Mouse (Mus musculus): Measurements from ENCODE around the gene Trpm1. TPM values are rescaled to one million over a fixed set of nuclear protein-coding genes. Genes with fewer than 3 reads are reported as not detected.
A peak's percentile ranks its signal among the peaks of the same experiment; 100 is the strongest.

The Trpm1 gene
- polyA plus RNA-seq, 1 experiment from 2014 or later, result 16.1 TPM

DNA sequence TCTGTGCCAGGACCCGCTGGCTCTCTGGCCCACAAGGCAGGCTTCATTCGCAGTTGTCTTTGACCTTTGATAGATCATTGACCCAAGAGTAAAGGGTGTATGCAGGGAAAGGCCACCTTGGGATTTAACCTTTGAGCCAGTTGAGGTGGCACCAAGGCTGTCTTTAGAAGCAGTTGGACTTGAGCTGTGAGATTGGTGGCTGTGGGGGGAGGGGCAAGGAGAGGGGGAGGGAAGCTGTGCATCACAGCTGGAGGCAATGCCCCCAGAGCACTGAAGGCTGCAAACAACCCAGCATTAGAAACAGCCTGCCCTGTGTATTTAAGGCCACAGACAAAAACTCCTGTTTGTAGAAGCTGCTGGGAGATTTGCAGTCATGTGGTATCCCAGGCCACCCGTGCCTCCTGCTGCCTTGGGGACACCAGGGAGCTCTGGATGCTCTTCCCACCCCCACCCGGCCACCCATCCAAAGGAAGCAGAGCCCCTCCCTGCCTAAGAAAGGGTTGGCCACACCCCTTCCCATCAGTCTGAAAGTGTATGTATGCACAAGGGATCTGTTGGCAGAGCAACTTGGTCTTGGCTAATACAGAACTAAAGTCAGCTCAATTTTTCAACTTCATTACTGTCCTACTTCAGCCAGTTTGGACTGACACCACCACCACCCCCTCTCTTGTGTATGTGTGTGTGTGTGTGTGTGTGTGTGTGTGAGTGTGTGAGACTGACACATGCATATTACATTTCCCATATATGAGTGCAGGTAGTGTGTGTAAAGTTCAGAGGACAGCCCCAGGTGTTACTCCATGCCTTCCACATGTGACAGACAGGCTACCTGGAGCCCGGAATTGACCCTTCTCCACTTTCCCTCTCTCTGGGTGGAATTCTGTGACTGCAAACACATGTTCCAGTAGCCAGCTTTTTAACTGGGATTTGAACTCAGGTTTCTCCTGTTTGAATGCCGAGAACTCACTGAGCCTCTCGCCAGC is 6.3 kb downstream of the Trpm1 start:
- WGBS, result 50% methylated on average over 7 of the region's 7 CpGs
- H3K36me3 ChIP-seq (replicated peaks; ENCODE audit: control insufficient read depth, insufficient read depth, low read depth, low read length), result no peaks in the 10 kb centered on the region
- no peak overlapping the region for H3K27ac ChIP-seq (replicated peaks; ENCODE audit: low read depth, low read length)
- H3K4me1 ChIP-seq (ENCODE audit: control insufficient read depth, insufficient read depth, low read length), result no peaks in the 10 kb centered on the region
- DNase-seq (ENCODE audit: low spot score) (no peak), ATAC-seq (replicated peaks; ENCODE audit: insufficient number of reproducible peaks, low FRiP score, low TSS enrichment, low read depth) (no peak)
- no peaks in the 10 kb centered on the region for H3K27me3 ChIP-seq (ENCODE audit: control insufficient read depth, insufficient read depth, low read length)
- no peak overlapping the region for H3K4me2 ChIP-seq (ENCODE audit: low read depth, low read length)
- H3K4me3 ChIP-seq (ENCODE audit: low read depth, low read length), result no peak overlapping the region
- no peaks in the 10 kb centered on the region for H3K9me3 ChIP-seq (replicated peaks; ENCODE audit: control insufficient read depth, low read length)
- H3K9ac ChIP-seq (replicated peaks; ENCODE audit: low read length), result no peak overlapping the region

DNA sequence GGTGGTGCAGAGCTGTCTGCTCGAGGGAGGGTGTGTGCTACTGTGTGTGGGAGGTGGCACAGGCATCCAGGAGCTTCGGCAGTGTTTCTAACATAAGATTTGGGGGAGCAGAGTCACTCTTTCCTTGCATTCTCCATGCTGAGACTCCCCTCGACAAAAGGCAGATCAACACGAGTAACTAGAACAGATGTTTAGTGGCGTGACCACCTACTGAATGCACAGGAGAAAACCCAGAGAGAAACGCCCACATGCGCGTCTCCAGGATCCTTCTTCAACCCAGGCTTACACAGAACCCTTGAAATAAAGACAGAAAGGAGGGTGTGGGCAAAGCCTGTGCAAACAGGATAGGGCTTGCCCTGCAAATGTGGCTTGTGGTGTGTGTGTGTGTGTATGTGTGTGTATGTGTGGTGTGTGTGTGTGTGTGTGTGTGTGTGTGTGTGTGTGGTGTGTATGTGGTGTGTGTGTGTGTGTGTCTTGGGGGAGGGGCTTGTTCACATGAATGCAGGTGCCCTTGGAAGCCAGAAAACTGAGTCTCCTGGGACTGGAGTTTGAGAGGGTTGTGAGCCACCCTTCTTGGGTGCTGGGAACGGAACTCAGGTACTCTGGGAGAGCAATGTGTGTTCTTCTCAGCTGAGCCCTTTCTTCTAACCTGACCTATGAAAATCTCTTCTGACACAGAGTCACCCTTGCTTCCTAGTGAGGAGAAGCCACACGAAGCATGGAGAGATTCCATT is 7.3 kb downstream of the Trpm1 start:
- no peaks in the 10 kb centered on the region for H3K27me3 ChIP-seq (ENCODE audit: control insufficient read depth, insufficient read depth, low read length)
- H3K9ac ChIP-seq (replicated peaks; ENCODE audit: low read length), result no peak overlapping the region
- no peak overlapping the region for H3K27ac ChIP-seq (replicated peaks; ENCODE audit: low read depth, low read length)
- no peak overlapping the region for H3K4me3 ChIP-seq (ENCODE audit: low read depth, low read length)
- 69% methylated on average over 10 of the region's 10 CpGs for WGBS
- ATAC-seq (replicated peaks; ENCODE audit: insufficient number of reproducible peaks, low FRiP score, low TSS enrichment, low read depth), result 0 out of 2 replicates have a peak, but pooled peaks have one; percentile 5
- no peak for DNase-seq (ENCODE audit: low spot score)
- H3K4me1 ChIP-seq (ENCODE audit: control insufficient read depth, insufficient read depth, low read length), result no peaks in the 10 kb centered on the region
- H3K4me2 ChIP-seq (ENCODE audit: low read depth, low read length), result no peak overlapping the region
- no peaks in the 10 kb centered on the region for H3K9me3 ChIP-seq (replicated peaks; ENCODE audit: control insufficient read depth, low read length)
- no peaks in the 10 kb centered on the region for H3K36me3 ChIP-seq (replicated peaks; ENCODE audit: control insufficient read depth, insufficient read depth, low read depth, low read length)

DNA sequence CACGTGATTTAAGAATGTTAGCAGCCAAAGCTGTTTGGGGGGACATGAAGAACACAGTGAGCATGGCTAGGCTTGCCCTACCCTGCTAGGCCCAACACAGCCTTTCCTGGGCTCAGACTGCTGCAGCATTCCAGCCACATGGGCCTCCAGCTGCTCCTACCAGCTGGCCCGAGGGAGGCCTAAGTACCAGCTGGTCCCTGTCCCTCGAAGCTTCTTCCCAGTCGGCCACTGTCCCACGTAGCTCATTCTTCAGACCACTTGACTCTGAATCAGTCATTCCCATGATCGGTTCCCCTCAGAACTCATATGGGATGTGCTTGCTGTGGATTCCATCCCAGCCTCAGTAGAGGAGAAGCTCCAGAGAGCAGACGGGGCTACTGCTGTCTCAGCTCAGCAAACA is 8.4 kb downstream of the Trpm1 start:
- Histone ChIP-seq H3K9ac (replicated peaks; ENCODE audit: low read length) (no peak overlapping the region), H3K27me3 (ENCODE audit: control insufficient read depth, insufficient read depth, low read length) (no peaks in the 10 kb centered on the region), H3K4me3 (ENCODE audit: low read depth, low read length) (no peak overlapping the region), H3K36me3 (replicated peaks; ENCODE audit: control insufficient read depth, insufficient read depth, low read depth, low read length) (no peaks in the 10 kb centered on the region), H3K9me3 (replicated peaks; ENCODE audit: control insufficient read depth, low read length) (no peaks in the 10 kb centered on the region), H3K27ac (replicated peaks; ENCODE audit: low read depth, low read length) (no peak overlapping the region), H3K4me2 (ENCODE audit: low read depth, low read length) (no peak overlapping the region), H3K4me1 (ENCODE audit: control insufficient read depth, insufficient read depth, low read length) (no peaks in the 10 kb centered on the region)
- DNase-seq (ENCODE audit: low spot score) (no peak), ATAC-seq (replicated peaks; ENCODE audit: insufficient number of reproducible peaks, low FRiP score, low TSS enrichment, low read depth) (no peak)
- WGBS, result 65% methylated on average over 7 of the region's 7 CpGs

DNA sequence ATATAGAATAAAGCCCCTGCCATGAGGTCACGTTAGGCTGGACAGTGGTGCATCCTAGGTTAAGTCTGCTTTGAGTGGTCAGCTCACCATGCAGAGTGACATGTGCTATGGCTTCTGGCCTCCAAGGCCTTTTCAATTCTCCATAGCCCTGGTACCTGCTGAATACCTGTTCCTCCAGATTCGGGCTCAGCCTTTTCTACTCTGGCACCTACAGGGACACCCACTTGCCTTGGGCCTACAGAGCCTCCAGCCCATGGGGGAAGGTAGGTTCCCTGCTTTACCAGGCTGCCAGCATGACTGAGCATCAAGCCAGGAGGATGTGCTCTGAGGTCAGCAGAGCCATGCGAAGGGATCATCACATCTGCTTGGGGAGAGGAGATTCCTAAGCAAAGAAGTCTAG is 9.5 kb downstream of the Trpm1 start:
- H3K4me1 ChIP-seq (ENCODE audit: control insufficient read depth, insufficient read depth, low read length), result no peaks in the 10 kb centered on the region
- H3K27me3 ChIP-seq (ENCODE audit: control insufficient read depth, insufficient read depth, low read length), result no peaks in the 10 kb centered on the region
- no peak overlapping the region for H3K4me3 ChIP-seq (ENCODE audit: low read depth, low read length)
- H3K9me3 ChIP-seq (replicated peaks; ENCODE audit: control insufficient read depth, low read length), result no peaks in the 10 kb centered on the region
- H3K36me3 ChIP-seq (replicated peaks; ENCODE audit: control insufficient read depth, insufficient read depth, low read depth, low read length), result no peaks in the 10 kb centered on the region
- no peak overlapping the region for H3K9ac ChIP-seq (replicated peaks; ENCODE audit: low read length)
- 79% methylated on average over 3 of the region's 3 CpGs for WGBS
- no peak overlapping the region for H3K4me2 ChIP-seq (ENCODE audit: low read depth, low read length)
- H3K27ac ChIP-seq (replicated peaks; ENCODE audit: low read depth, low read length), result no peak overlapping the region
- DNase-seq (ENCODE audit: low spot score) (no peak), ATAC-seq (replicated peaks; ENCODE audit: insufficient number of reproducible peaks, low FRiP score, low TSS enrichment, low read depth) (no peak)

DNA sequence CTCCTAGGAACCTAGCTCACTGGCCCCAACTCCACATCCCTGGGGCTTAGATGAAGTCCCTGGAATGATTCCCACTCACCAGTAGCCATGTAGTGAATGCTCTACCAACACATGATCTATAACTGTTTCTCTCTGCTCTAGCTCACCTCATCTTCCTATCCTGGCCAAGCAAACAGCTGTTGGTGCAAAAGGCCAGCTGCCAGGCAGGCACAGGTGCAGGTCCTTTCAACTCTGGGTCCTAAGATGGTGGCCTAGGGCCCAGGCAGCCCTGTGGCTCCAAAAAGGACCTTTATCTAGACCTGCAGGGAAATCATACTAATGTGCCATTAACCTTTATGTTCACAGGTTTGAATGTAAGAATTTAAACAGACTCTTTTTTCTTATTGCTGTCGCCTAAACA is 10.3 kb downstream of the Trpm1 start:
- no peak overlapping the region for H3K4me2 ChIP-seq (ENCODE audit: low read depth, low read length)
- no peaks in the 10 kb centered on the region for H3K4me1 ChIP-seq (ENCODE audit: control insufficient read depth, insufficient read depth, low read length)
- WGBS, result 85% methylated on average over 1 of the region's 1 CpGs
- no peak for DNase-seq (ENCODE audit: low spot score)
- no peak overlapping the region for H3K9ac ChIP-seq (replicated peaks; ENCODE audit: low read length)
- ATAC-seq (replicated peaks; ENCODE audit: insufficient number of reproducible peaks, low FRiP score, low TSS enrichment, low read depth), result no peak
- H3K36me3 ChIP-seq (replicated peaks; ENCODE audit: control insufficient read depth, insufficient read depth, low read depth, low read length), result no peaks in the 10 kb centered on the region
- no peak overlapping the region for H3K4me3 ChIP-seq (ENCODE audit: low read depth, low read length)
- H3K27ac ChIP-seq (replicated peaks; ENCODE audit: low read depth, low read length), result no peak overlapping the region
- no peaks in the 10 kb centered on the region for H3K27me3 ChIP-seq (ENCODE audit: control insufficient read depth, insufficient read depth, low read length)
- H3K9me3 ChIP-seq (replicated peaks; ENCODE audit: control insufficient read depth, low read length), result no peaks in the 10 kb centered on the region

DNA sequence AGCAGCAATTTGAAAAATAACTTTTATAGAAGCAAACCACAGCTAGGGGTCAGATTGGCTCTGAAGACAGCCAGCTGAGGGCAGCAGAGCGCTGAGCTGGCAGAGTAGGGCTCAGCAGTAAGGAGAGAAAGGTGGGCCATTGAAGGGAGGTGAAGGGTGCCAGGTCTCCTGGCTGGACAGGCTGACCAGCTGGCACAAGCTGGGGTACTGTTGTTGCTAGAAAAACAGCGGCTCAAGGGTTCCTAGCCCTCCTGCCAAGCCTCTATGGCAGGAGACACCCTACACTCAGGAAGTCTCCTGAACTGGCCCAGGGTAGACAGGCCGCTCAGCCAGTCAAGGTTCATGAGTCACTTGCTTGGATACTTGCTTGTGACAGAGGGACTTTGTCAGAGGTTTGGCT is 11.4 kb downstream of the Trpm1 start:
- no peak overlapping the region for H3K9ac ChIP-seq (replicated peaks; ENCODE audit: low read length)
- H3K9me3 ChIP-seq (replicated peaks; ENCODE audit: control insufficient read depth, low read length), result no peaks in the 10 kb centered on the region
- ATAC-seq (replicated peaks; ENCODE audit: insufficient number of reproducible peaks, low FRiP score, low TSS enrichment, low read depth) (no peak), DNase-seq (ENCODE audit: low spot score) (peak; percentile 57)
- H3K4me2 ChIP-seq (ENCODE audit: low read depth, low read length), result no peak overlapping the region
- no peaks in the 10 kb centered on the region for H3K27me3 ChIP-seq (ENCODE audit: control insufficient read depth, insufficient read depth, low read length)
- no peaks in the 10 kb centered on the region for H3K4me1 ChIP-seq (ENCODE audit: control insufficient read depth, insufficient read depth, low read length)
- H3K27ac ChIP-seq (replicated peaks; ENCODE audit: low read depth, low read length), result no peak overlapping the region
- H3K4me3 ChIP-seq (ENCODE audit: low read depth, low read length), result no peak overlapping the region
- WGBS, result 67% methylated on average over 3 of the region's 3 CpGs
- no peaks in the 10 kb centered on the region for H3K36me3 ChIP-seq (replicated peaks; ENCODE audit: control insufficient read depth, insufficient read depth, low read depth, low read length)

DNA sequence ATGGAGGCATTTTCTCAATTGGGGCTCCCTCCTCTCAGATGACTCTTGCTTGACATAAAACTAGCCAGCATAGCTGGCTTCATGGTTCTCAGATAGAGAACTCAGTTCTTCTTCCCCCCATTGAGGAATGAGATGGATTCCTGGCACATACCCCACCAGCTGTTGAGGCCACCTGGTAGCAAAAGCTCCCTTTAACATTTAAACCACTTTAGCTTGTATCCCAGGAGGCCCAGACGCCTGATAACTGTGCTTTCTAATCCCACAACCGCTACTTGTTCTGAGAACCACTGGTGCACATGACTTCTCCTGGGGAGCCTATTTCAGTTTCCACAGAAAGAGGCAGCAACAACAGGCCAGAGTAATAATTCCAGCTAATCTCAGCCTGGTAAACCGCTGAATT is 12.4 kb downstream of the Trpm1 start:
- H3K9ac ChIP-seq (replicated peaks; ENCODE audit: low read length), result no peak overlapping the region
- 62% methylated on average over 3 of the region's 3 CpGs for WGBS

DNA sequence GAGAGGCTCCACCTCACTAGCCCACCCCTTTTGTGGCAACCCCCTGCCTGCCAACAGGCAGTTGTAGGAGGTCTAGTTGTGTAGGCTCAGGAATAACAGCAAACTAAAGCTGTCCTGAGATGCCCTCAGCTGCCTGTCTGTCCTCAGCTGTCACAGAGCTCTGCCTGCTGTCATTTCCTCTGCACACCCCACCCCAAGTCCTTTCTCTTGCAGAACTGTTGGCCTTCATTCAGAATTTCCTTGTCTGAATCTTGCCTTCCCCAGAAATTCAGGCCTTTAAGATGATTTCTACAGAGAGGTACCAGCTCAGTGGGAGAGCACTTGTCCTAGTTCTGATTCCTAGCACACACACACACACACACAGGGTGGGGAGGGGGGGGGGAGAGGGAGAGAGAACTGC is 13.1 kb downstream of the Trpm1 start:
- no peak overlapping the region for H3K4me3 ChIP-seq (ENCODE audit: low read depth, low read length)
- H3K4me1 ChIP-seq (ENCODE audit: control insufficient read depth, insufficient read depth, low read length), result no peaks in the 10 kb centered on the region
- no peak overlapping the region for H3K9ac ChIP-seq (replicated peaks; ENCODE audit: low read length)
- H3K27ac ChIP-seq (replicated peaks; ENCODE audit: low read depth, low read length), result no peak overlapping the region
- H3K36me3 ChIP-seq (replicated peaks; ENCODE audit: control insufficient read depth, insufficient read depth, low read depth, low read length), result no peaks in the 10 kb centered on the region
- no peaks in the 10 kb centered on the region; the same call in 1 of the 2 replicates for H3K27me3 ChIP-seq (ENCODE audit: control insufficient read depth, insufficient read depth, low read length)
- ATAC-seq (replicated peaks; ENCODE audit: insufficient number of reproducible peaks, low FRiP score, low TSS enrichment, low read depth) (no peak), DNase-seq (ENCODE audit: low spot score) (no peak)
- no peaks in the 10 kb centered on the region for H3K9me3 ChIP-seq (replicated peaks; ENCODE audit: control insufficient read depth, low read length)
- no peak overlapping the region for H3K4me2 ChIP-seq (ENCODE audit: low read depth, low read length)

More for the DNA sequence above, 12.4 kb downstream of the Trpm1 start:
- H3K4me1 ChIP-seq (ENCODE audit: control insufficient read depth, insufficient read depth, low read length), result no peaks in the 10 kb centered on the region
- no peak overlapping the region for H3K4me3 ChIP-seq (ENCODE audit: low read depth, low read length)
- ATAC-seq (replicated peaks; ENCODE audit: insufficient number of reproducible peaks, low FRiP score, low TSS enrichment, low read depth), result no peak
- H3K4me2 ChIP-seq (ENCODE audit: low read depth, low read length), result no peak overlapping the region
- DNase-seq (ENCODE audit: low spot score), result no peak
- H3K36me3 ChIP-seq (replicated peaks; ENCODE audit: control insufficient read depth, insufficient read depth, low read depth, low read length), result no peaks in the 10 kb centered on the region
- H3K27ac ChIP-seq (replicated peaks; ENCODE audit: low read depth, low read length), result no peak overlapping the region
- H3K27me3 ChIP-seq (ENCODE audit: control insufficient read depth, insufficient read depth, low read length), result no peaks in the 10 kb centered on the region; the same call in 1 of the 2 replicates
- no peaks in the 10 kb centered on the region for H3K9me3 ChIP-seq (replicated peaks; ENCODE audit: control insufficient read depth, low read length)
